In the genomic region with DNA sequence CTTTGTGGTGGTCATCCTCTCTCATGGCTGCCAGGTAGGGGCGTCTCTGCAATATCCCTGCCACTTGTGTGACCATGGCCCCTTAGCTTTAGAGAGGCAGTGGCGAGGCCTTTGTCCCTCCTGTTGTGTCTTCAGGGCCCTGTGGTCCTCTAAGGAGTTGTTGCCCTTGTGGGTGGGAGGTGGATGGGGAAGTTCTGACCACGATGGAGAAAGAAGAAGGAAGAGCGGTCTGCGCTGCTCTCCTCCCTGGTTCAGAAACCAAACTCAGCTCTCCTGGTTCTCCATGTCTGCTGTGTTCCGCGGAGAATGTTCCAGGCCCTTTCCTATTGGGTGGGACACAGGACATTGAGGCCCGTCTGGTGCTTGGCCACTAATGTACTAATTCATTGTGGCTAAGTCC, we compare ENCODE assay signal across 23 mouse cellular contexts. TPM values are rescaled to one million over a fixed set of nuclear protein-coding genes. Genes with fewer than 3 reads are reported as not detected.
"Had no signal": no experiment of that assay in that cellular context is flagged by ENCODE, and none has a peak within 500 bp of the region (broad histone marks: within the 10 kb centered on the region; RNA-seq: fewer than 3 reads in every experiment).

No protein-coding gene starts in this region.

- DNase-seq: left cerebral cortex, postnatal 4 days; liver; liver, embryonic 13.5 days; liver, postnatal 0 days; lung, adult 18-20 months; lung, adult 2 months; lung, embryonic 14.5 days; lung, postnatal 10 days; lung, postnatal 14 days; lung, postnatal 36 days; midbrain, embryonic 14.5 days had no signal

RNA-seq across cellular contexts. Expression of gene Cela2a, which starts 20.1 kb away (rescaled TPM):
- total RNA-seq: left cerebral cortex, adult 18-20 months; left cerebral cortex, adult 2 months; left cerebral cortex, adult 8-10 months; left cerebral cortex, postnatal 10 days; left cerebral cortex, postnatal 14 days; left cerebral cortex, postnatal 25 days; left cerebral cortex, postnatal 36 days; left cerebral cortex, postnatal 4 days; megakaryocyte progenitor cell, adult 5-6 weeks; megakaryocyte, adult 5-6 weeks; megakaryocyte-erythroid progenitor cell, adult 5-6 weeks; midbrain, postnatal 0 days; monocyte, adult 5-6 weeks had no signal

RNA-seq across cellular contexts. Expression of gene Ctrc, which starts 40.3 kb away (rescaled TPM):
- total RNA-seq: left cerebral cortex, adult 18-20 months; left cerebral cortex, adult 2 months; left cerebral cortex, adult 8-10 months; left cerebral cortex, postnatal 10 days; left cerebral cortex, postnatal 14 days; left cerebral cortex, postnatal 25 days; left cerebral cortex, postnatal 36 days; left cerebral cortex, postnatal 4 days; megakaryocyte progenitor cell, adult 5-6 weeks; megakaryocyte, adult 5-6 weeks; megakaryocyte-erythroid progenitor cell, adult 5-6 weeks; midbrain, postnatal 0 days; monocyte, adult 5-6 weeks had no signal

RNA-seq across cellular contexts. Expression of gene Agmat, which starts 59.4 kb away (rescaled TPM):
- total RNA-seq: left cerebral cortex, postnatal 4 days; megakaryocyte progenitor cell, adult 5-6 weeks; megakaryocyte, adult 5-6 weeks; midbrain, postnatal 0 days; monocyte, adult 5-6 weeks had no signal
